Mouse (Mus musculus): Measurements from ENCODE around the gene Mr1.

Mr1 gene

GRCm38 (mm10) chr1:155126716-155127115 lies 19.9 kb downstream of the Mr1 start:
- DNase-seq: no peak

GRCm38 (mm10) chr1:155124397-155124796 lies 22.2 kb downstream of the Mr1 start:
- DNase-seq: no peak

GRCm38 (mm10) chr1:155121977-155122939 lies 24.4 kb downstream of the Mr1 start:
- DNase-seq: peak; percentile 55 to 74

GRCm38 (mm10) chr1:155119719-155120118 lies 26.9 kb downstream of the Mr1 start:
- no peak for DNase-seq

GRCm38 (mm10) chr1:155113946-155114345 lies 32.7 kb downstream of the Mr1 start:
- DNase-seq: no peak

- no peak for DNase-seq
These were observed 33.7 kb downstream of the Mr1 start for GRCm38 (mm10) chr1:155112875-155113274.

- DNase-seq: no peak
These were observed 34.5 kb downstream of the Mr1 start for GRCm38 (mm10) chr1:155112118-155112517.

GRCm38 (mm10) chr1:155111491-155111890 lies 35.1 kb downstream of the Mr1 start:
- DNase-seq: no peak

- peak in 1 of 2 experiments; percentile 24 for DNase-seq
These were observed 36.9 kb downstream of the Mr1 start for GRCm38 (mm10) chr1:155109387-155110350.

GRCm38 (mm10) chr1:155108412-155108811 lies 38.2 kb downstream of the Mr1 start:
- DNase-seq: peak in 1 of 2 experiments; percentile 38

GRCm38 (mm10) chr1:155107843-155108242 lies 38.8 kb downstream of the Mr1 start:
- DNase-seq: no peak

- no peak for DNase-seq
These were observed 40.3 kb downstream of the Mr1 start for GRCm38 (mm10) chr1:155106310-155106709.

- DNase-seq: no peak
These were observed 42.6 kb downstream of the Mr1 start for GRCm38 (mm10) chr1:155103991-155104390.

- no peak for DNase-seq
These were observed 44.0 kb downstream of the Mr1 start for GRCm38 (mm10) chr1:155102631-155103030.

GRCm38 (mm10) chr1:155099280-155099848 lies 47.2 kb downstream of the Mr1 start, which contains the start of gene Ier5:
Ier5 (minus strand) TSS chr1:155099636.
- peak; percentile 97 for DNase-seq

- peak; percentile 57 to 58 for DNase-seq
These were observed 47.9 kb downstream of the Mr1 start for GRCm38 (mm10) chr1:155098486-155099279.

- peak; percentile 66 to 69 for DNase-seq
These were observed 48.6 kb downstream of the Mr1 start for GRCm38 (mm10) chr1:155097931-155098485.

GRCm38 (mm10) chr1:155097354-155097753 lies 49.3 kb downstream of the Mr1 start:
- peak in 1 of 2 experiments; percentile 37 for DNase-seq

GRCm38 (mm10) chr1:155096620-155097261 lies 49.9 kb downstream of the Mr1 start:
- DNase-seq: no peak

- DNase-seq: no peak
These were observed 52.5 kb downstream of the Mr1 start for GRCm38 (mm10) chr1:155093971-155094707.
